Mouse (Mus musculus) adrenal gland, postnatal 10 days (tissue): ENCODE measurements around the gene A030014E15Rik. TPM values are rescaled to one million over a fixed set of nuclear protein-coding genes. Genes with fewer than 3 reads are reported as not detected.
"Not testable (repeated sequence)": the region's sequence is repeated elsewhere in the genome, so short reads cannot be mapped to it uniquely, and the experiment has no call there.

ENCODE experiments used
- DNase-seq: peaks from one replicate; pipeline ENCODE4 v3.0.0; 2021; ENCODE audit warnings: mixed read lengths
- long read RNA-seq, 2 experiments: library from polyadenylated mRNA; stranded (forward); transcript quantifications; one replicate each; pipeline ENCODE4 v2.0.0; 2021
- total RNA-seq, 2 experiments: library from RNA; stranded (reverse); gene quantifications; 2 replicates each; pipeline ENCODE4 v1.2.3; 2021

The A030014E15Rik gene
- not detected for total RNA-seq
- long read RNA-seq, experiment 1 = 0 reads
- long read RNA-seq, experiment 2 = 0 reads

DNA sequence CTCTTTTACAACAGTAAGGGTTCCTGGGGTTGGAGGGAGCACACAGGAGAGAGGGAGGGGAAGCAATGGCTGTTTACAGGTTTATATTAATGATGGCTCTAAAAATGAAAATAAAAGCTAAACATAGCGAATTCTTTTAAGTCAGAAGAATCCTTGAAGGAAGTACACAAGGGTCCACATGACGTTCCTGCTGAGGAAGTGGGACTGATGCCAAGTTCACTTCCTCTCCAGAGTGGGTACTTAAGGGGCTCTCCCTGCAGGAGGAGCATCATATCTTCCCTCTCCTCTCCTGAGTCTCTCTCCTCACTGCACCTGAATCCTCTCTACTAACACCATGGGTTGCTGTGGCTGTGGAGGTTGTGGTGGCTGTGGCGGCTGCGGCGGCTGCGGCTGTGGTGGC, at the start of gene A030014E15Rik:
Gene A030014E15Rik, plus strand, starts transcription at position 268 of the 400 bp plus-strand sequence.
- no peak for DNase-seq

DNA sequence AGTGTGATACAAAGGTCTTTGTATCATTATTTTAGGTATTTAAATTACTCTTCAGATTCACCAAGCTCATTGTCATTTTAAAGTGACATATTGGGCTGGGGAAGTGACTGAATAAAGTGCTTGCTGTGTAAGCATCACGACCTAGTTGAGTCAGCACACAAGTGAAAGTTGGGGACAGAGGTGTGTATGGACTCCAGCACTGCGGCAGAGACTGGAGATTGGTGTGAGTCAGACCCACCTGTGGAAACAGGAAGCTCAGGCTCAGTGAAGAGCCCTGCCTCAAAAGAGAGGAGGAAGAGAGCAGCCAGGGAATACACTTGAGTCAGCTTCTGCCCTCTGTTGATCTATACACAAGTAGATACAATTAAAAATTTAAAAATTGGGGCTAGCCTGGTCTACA, 45.5 kb upstream of the A030014E15Rik start:
- no peak for DNase-seq

- no peak for DNase-seq
Observed at GRCm38 (mm10) chr1:82880196-82880595, 44.5 kb upstream of the A030014E15Rik start.

DNA sequence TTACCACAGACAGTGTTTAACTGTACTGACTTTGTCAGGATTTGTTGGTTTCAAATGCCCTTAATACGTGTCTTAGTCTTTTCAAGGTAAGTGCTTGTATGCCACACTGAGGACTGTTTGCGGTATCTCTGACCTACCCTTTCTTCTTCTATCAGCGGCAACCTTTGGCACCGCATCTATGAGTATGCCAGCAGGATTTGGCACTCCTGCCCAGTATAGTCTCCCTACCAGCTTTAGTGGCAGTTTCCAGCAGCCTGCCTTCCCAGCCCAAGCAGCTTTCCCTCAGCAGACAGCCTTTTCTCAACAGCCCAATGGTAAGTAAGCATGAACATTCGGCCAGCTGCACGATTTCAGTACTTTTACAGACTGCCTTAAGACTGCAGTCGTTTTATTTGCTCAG, 31.4 kb upstream of the A030014E15Rik start:
- DNase-seq = peak; percentile 19

GRCm38 (mm10) chr1:82900567-82900966, 24.1 kb upstream of the A030014E15Rik start:
- no peak for DNase-seq

DNA sequence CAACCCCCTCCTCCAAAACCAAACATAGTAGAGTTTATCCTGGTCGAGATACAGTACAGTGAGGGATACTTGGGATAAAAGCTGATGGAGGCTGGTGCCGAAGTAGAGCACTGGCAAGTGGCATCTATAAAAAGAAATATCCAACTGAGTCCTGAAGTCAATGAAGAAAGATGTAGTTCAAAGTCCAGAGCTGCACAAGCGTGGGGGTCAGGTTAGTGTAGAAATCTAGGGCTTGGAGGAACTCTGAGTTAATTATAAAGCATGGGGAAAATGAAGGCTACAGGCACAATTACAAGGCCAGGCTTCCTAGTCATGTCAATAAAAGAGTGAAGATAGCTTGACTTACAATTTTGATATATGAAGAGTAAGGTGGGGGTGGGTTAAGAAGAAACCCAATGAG, 23.5 kb upstream of the A030014E15Rik start:
- no peak for DNase-seq

- no peak for DNase-seq
Observed at GRCm38 (mm10) chr1:82905886-82906285, 18.8 kb upstream of the A030014E15Rik start.

- DNase-seq = no peak
Observed at GRCm38 (mm10) chr1:82913025-82913424, 11.7 kb upstream of the A030014E15Rik start, which contains the start of gene A030005L19Rik. TSS of gene A030005L19Rik (plus strand) at chr1:82913325.

- not testable (repeated sequence) for DNase-seq
Observed at GRCm38 (mm10) chr1:82913434-82913833, 11.3 kb upstream of the A030014E15Rik start.

- not testable (repeated sequence) for DNase-seq
Observed at GRCm38 (mm10) chr1:82930558-82930957, 5.8 kb downstream of the A030014E15Rik start.

DNA sequence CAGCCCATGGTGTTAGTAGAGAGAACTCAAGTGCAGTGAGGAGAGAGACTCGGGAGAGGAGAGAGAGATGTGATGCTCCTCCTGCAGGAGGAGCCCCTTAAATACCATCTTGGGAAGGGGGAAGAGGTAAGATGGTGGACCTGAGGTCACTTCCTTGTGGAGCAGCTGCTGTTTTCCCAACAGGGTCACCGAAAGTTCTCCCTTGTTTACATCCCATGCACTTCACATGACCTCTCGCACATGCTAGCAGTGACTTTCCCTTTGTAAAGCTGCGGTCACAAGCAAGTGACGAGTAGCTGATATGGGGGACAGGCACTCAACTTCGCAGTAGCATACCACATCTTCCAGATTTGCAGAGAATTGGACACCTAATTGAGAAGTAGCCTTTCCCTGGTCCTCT, 6.6 kb downstream of the A030014E15Rik start, which contains the start of gene Gm6217:
Gene Gm6217, minus strand, starts transcription at position 74 of the 400 bp plus-strand sequence.
- not testable (repeated sequence) for DNase-seq

GRCm38 (mm10) chr1:82938666-82939065, 13.9 kb downstream of the A030014E15Rik start:
- DNase-seq = no peak

GRCm38 (mm10) chr1:82942505-82942904, 17.8 kb downstream of the A030014E15Rik start:
- DNase-seq = not testable (repeated sequence)

- not testable (repeated sequence) for DNase-seq
Observed at GRCm38 (mm10) chr1:82943295-82943694, 18.6 kb downstream of the A030014E15Rik start, which contains the start of gene A030003K21Rik. TSS of gene A030003K21Rik (minus strand) at chr1:82943388.

DNA sequence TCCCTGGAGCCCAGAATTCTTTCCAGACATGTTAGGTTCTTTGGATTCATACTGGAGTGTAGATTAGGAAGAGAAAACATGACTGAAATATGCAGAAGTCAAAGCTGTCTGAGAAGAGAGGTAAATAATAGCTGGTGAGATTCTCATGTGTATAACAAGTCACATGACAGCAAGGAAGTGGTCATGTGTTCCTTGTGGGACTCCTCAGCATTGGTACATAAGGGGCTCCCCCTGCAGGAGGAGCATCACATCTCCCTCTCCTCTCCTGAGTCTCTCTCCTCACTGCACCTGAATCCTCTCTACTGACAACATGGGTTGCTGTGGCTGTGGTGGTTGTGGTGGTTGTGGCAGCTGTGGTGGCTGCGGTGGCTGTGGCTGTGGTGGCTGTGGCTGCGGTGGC, 21.3 kb downstream of the A030014E15Rik start:
- DNase-seq = not testable (repeated sequence)

DNA sequence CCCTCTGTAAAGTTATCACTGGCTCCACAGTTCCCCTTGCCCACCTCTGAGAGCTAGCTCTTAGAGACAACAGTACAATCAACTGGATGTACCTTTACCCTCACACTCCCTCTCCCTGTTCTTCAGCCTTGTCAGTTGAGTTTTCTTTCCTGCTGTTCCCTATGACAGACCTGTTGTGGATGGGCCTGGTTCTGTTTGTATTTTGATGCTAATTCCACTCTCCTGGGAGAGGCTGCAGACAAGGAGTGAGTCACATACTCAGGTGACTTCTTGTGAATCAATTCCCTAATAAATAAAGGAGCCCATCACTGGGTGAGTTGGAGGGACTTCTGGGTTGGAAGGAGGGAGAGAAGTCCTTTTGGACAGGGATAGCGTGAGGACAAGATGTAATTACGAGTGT, 23.9 kb downstream of the A030014E15Rik start:
- DNase-seq = no peak

DNA sequence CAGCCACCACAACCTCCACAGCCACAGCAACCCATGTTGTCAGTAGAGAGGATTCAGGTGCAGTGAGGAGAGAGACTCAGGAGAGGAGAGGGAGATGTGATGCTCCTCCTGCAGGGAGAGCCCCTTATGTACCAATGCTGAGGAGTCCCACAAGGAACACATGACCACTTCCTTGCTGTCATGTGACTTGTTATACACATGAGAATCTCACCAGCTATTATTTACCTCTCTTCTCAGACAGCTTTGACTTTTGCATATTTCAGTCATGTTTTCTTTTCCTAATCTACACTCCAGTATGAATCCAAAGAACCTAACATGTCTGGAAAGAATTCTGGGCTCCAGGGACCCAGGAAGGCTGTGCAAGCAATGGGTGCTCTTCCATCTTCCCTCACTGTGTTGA, 31.2 kb downstream of the A030014E15Rik start, which contains the start of gene Gm7544:
Gene Gm7544, minus strand, starts transcription at position 101 of the 400 bp plus-strand sequence.
- not testable (repeated sequence) for DNase-seq

- no peak for DNase-seq
Observed at GRCm38 (mm10) chr1:82959870-82960385, 35.2 kb downstream of the A030014E15Rik start, which contains the start of gene Gm47955. TSS of gene Gm47955 (plus strand) at chr1:82960286.

GRCm38 (mm10) chr1:82966413-82966812, 41.7 kb downstream of the A030014E15Rik start:
- no peak for DNase-seq

GRCm38 (mm10) chr1:82972046-82972445, 47.3 kb downstream of the A030014E15Rik start:
- peak; percentile 49 for DNase-seq

DNA sequence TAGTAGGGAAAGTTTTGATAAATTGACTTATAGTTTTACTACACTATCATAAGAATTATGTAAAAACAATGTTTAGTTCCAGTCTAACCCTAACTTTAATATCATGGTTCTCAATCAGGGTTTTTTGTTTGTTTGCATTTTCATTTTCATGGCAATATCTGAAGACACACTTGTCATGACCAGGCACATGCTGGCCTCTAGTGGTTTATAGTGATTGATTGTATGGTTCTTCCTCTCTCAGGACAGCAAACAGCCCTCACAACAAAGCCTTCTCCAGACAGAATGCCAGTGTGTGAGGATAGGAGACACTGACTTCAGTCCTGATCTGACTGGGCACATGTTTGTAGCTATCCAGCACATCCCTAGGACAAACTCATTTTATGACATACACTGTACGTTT, 48.5 kb downstream of the A030014E15Rik start:
- no peak for DNase-seq

- no peak for DNase-seq
Observed at GRCm38 (mm10) chr1:82973901-82974300, 49.2 kb downstream of the A030014E15Rik start.

GRCm38 (mm10) chr1:82974342-82974741, 49.6 kb downstream of the A030014E15Rik start:
- no peak for DNase-seq
